Mouse (Mus musculus) midbrain, embryonic 14.5 days (tissue): Measurements from ENCODE around the gene Xrn2. TPM values are rescaled to one million over a fixed set of nuclear protein-coding genes. Genes with fewer than 3 reads are reported as not detected.
"Not testable (repeated sequence)": the region's sequence is repeated elsewhere in the genome, so short reads cannot be mapped to it uniquely, and the experiment has no call there.

Source experiments
- ATAC-seq: fragments of 200-750 bp; cut with Nextera tagmentation; 2 replicates; pipeline ENCODE4 v1.8.0; 2017; ENCODE audit warnings: moderate number of reproducible peaks, moderate library complexity; ENCODE audit not compliant: low FRiP score, low TSS enrichment
- DNase-seq: peaks from one replicate; pipeline ENCODE4 v3.0.0-alpha.2; 2015
- H3K27ac ChIP-seq: fragments of 300-500 bp; sonication (generic); replicated peaks from 2 replicates; pipeline ENCODE4 v1.5.1; 2014; ENCODE audit warnings: mild to moderate bottlenecking, low read depth, low read length, moderate library complexity
- H3K27me3 ChIP-seq: fragments of 300-500 bp; sonication (generic); 2 replicates; pipeline ENCODE4 v1.6.1; 2014; ENCODE audit warnings: low read length, control low read depth, mixed read lengths; ENCODE audit not compliant: control insufficient read depth, insufficient read depth
- H3K36me3 ChIP-seq: fragments of 300-500 bp; sonication (generic); 2 replicates; pipeline ENCODE4 v1.6.1; 2014; ENCODE audit warnings: low read length, control low read depth; ENCODE audit not compliant: control insufficient read depth, insufficient read depth
- H3K4me1 ChIP-seq: fragments of 300-500 bp; sonication (generic); 2 replicates; pipeline ENCODE4 v1.6.1; 2014; ENCODE audit warnings: mild to moderate bottlenecking, antibody characterized with exemption, low read length, control low read depth; ENCODE audit not compliant: control insufficient read depth, insufficient read depth
- H3K4me2 ChIP-seq: fragments of 300-500 bp; sonication (generic); 2 replicates; pipeline ENCODE4 v1.6.1; 2014; ENCODE audit warnings: mild to moderate bottlenecking, low read length, moderate library complexity
- H3K4me3 ChIP-seq: fragments of 300-500 bp; sonication (generic); replicated peaks from 2 replicates; pipeline ENCODE4 v1.5.1; 2014; ENCODE audit warnings: low read depth, low read length
- H3K9ac ChIP-seq: fragments of 300-500 bp; sonication (generic); replicated peaks from 2 replicates; pipeline ENCODE4 v1.6.1; 2014; ENCODE audit warnings: mild to moderate bottlenecking, low read length, moderate library complexity
- H3K9me3 ChIP-seq: fragments of 300-500 bp; sonication (generic); 2 replicates; pipeline ENCODE4 v1.6.1; 2016; ENCODE audit warnings: low read length, control low read depth, mixed read lengths; ENCODE audit not compliant: control insufficient read depth
- WGBS: fragments of 180-500 bp; shearing (Covaris S2); extraction: QIAGEN DNeasy Blood & Tissue Kit; methylation state at CpG from one replicate; pipeline ENCODE4 v1.1.7; 2014; 5-methylcytosine and 5-hydroxymethylcytosine counted together
- polyA plus RNA-seq: library from polyadenylated mRNA; unstranded; fragments of >200 nt; fragmentation: Nextera tagmentation; extraction: Ambion mirVana; gene quantifications from 2 replicates; pipeline ENCODE4 v1.2.1, GENCODE M21; 2014

Xrn2 gene
- polyA plus RNA-seq, 1 experiment from 2014 or later: 93.9 TPM

DNA sequence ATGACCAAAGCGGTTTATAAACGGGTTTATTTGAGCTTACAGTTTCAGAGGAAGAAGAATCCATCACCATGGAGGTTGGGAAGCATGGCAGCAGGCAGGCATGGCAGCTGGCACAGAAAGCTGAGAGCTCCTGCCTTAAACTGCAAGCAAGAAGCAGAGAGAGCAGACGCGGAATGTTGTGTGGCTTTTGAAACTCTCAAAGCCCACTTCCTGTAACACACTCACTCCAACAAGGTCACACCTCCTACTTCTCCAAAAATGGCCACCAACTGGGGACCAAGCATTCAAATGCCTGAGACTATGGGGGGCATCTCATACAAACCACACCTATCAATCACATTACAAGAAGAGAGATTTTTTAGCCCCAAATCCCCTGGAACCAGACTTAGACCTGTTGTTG, 2.7 kb upstream of the Xrn2 start:
- no peak overlapping the region for H3K4me2 ChIP-seq
- peaks cover 19% of the 10 kb centered on the region for H3K4me1 ChIP-seq
- H3K9ac ChIP-seq: no peak overlapping the region
- H3K27ac ChIP-seq: no peak overlapping the region
- H3K4me3 ChIP-seq: no peak overlapping the region
- H3K9me3 ChIP-seq: no peaks in the 10 kb centered on the region
- ATAC-seq (no peak), DNase-seq (no peak)
- H3K36me3 ChIP-seq: no peaks in the 10 kb centered on the region
- no peaks in the 10 kb centered on the region for H3K27me3 ChIP-seq
- WGBS: 96% methylated on average over 4 of the region's 4 CpGs

DNA sequence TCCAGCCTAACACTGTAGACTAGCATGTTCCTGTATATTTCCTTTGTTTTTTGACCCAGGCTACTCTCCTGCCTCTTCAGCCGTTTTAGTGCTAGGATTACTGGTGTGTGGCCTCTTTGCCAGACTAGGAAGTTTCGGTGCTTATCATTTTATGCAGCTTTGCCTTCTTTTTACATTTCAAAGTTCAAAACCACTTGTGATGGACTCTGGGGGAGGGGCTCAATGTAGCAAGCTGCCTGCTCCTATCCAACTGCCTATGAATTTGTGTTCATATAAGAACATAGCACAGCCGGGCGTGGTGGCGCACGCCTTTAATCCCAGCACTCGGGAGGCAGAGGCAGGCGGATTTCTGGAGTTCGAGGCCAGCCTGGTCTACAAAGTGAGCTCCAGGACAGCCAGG, 1.8 kb upstream of the Xrn2 start:
- Histone ChIP-seq H3K9me3 (no peaks in the 10 kb centered on the region), H3K27ac (no peak overlapping the region), H3K4me1 (peaks cover 19% of the 10 kb centered on the region), H3K4me3 (no peak overlapping the region), H3K9ac (no peak overlapping the region), H3K4me2 (no peak overlapping the region), H3K27me3 (no peaks in the 10 kb centered on the region), H3K36me3 (no peaks in the 10 kb centered on the region)
- ATAC-seq: no peak
- WGBS: 96% methylated on average over 9 of the region's 9 CpGs
- DNase-seq: no peak

GRCm38 (mm10) chr2:147011474-147012140, 1.2 kb upstream of the Xrn2 start:
- H3K4me3 ChIP-seq: peak overlapping the region; percentile 75
- peak overlapping the region; percentile 63 for H3K4me2 ChIP-seq
- peak overlapping the region; percentile 87; the same call in 1 of the 2 replicates for H3K9ac ChIP-seq
- no peaks in the 10 kb centered on the region for H3K9me3 ChIP-seq
- ATAC-seq (no peak), DNase-seq (no peak)
- H3K27ac ChIP-seq: peak overlapping the region; percentile 94; the same call in 1 of the 2 replicates
- H3K4me1 ChIP-seq: peaks cover 19% of the 10 kb centered on the region
- WGBS: 90% methylated on average over 3 of the region's 3 CpGs
- no peaks in the 10 kb centered on the region for H3K36me3 ChIP-seq
- no peaks in the 10 kb centered on the region for H3K27me3 ChIP-seq

DNA sequence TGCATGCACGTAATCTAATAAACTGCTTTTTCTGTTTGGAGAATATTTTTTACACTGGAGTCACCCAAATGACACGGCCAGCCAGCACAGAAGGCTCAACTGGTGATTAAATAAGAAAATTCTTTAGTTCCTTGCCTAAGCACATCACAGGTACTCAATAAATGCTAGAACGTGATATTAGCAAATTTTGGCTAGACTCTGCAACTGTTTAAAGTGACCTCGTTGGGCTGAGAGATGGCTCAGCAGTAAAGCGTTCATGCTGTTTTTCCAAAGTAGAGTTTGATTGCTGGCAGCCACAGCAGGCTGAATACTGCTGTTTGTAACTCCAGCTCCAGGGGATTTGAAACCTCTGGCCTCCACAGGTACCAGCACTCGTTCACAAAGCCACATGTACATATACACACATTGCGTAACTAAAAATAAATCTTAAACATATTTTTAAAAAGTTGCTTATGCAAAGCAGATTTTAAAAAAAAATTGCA, 614 bp upstream of the Xrn2 start:
- peak overlapping the region; percentile 94 for H3K27ac ChIP-seq
- H3K4me1 ChIP-seq: peaks cover 19% of the 10 kb centered on the region
- ATAC-seq (no peak), DNase-seq (no peak)
- H3K4me3 ChIP-seq: peak overlapping the region; percentile 75
- WGBS: 53% methylated on average over 7 of the region's 7 CpGs
- no peaks in the 10 kb centered on the region for H3K27me3 ChIP-seq
- peak overlapping the region; percentile 87 for H3K9ac ChIP-seq
- H3K4me2 ChIP-seq: peak overlapping the region; percentile 63
- no peaks in the 10 kb centered on the region for H3K36me3 ChIP-seq
- H3K9me3 ChIP-seq: no peaks in the 10 kb centered on the region

- Histone ChIP-seq H3K27me3 (no peaks in the 10 kb centered on the region), H3K4me3 (peak overlapping the region; percentile 75), H3K4me1 (peaks cover 19% of the 10 kb centered on the region), H3K36me3 (no peaks in the 10 kb centered on the region), H3K9me3 (no peaks in the 10 kb centered on the region), H3K4me2 (peak overlapping the region; percentile 63), H3K9ac (peak overlapping the region; percentile 87), H3K27ac (peak overlapping the region; percentile 94)
- ATAC-seq (peak; percentile 91), DNase-seq (peak; percentile 89)
- under 1% methylated on average over 59 of the region's 59 CpGs for WGBS
Observed at GRCm38 (mm10) chr2:147013194-147013969, 586 bp downstream of the Xrn2 start.

- H3K4me2 ChIP-seq: peak overlapping the region; percentile 63
- H3K9me3 ChIP-seq: no peaks in the 10 kb centered on the region
- H3K9ac ChIP-seq: peak overlapping the region; percentile 87
- no peaks in the 10 kb centered on the region for H3K36me3 ChIP-seq
- DNase-seq (peak; percentile 18), ATAC-seq (no peak)
- H3K27me3 ChIP-seq: no peaks in the 10 kb centered on the region
- H3K4me3 ChIP-seq: peak overlapping the region; percentile 75
- WGBS: 32% methylated on average over 15 of the region's 15 CpGs
- H3K27ac ChIP-seq: no peak overlapping the region
- H3K4me1 ChIP-seq: peaks cover 19% of the 10 kb centered on the region
Observed at GRCm38 (mm10) chr2:147014101-147014886, 1.5 kb downstream of the Xrn2 start.

DNA sequence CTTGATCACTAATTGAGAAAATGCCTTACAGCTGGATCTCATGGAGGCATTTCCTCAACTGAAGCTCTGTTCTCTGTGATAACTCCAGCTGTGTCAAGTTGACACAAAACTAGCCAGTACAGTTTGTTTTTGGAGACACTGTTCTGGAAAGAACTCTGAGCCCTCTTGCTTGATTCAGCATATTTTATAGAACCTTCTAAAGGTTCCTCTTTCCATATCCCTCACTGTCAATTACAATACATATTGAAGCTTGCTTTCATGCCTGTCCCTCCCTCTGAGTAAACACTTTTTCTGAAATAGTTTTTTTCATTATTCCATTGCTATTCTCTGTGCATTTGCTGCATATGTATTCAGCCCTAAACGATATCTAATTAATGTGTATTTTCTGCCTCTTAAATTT, 9.2 kb downstream of the Xrn2 start:
- not testable (repeated sequence) for H3K9me3 ChIP-seq, H3K4me3 ChIP-seq, DNase-seq, H3K36me3 ChIP-seq, H3K27ac ChIP-seq, H3K27me3 ChIP-seq, ATAC-seq, H3K4me2 ChIP-seq, H3K9ac ChIP-seq, H3K4me1 ChIP-seq
- WGBS: 98% methylated on average over 1 of the region's 1 CpGs

DNA sequence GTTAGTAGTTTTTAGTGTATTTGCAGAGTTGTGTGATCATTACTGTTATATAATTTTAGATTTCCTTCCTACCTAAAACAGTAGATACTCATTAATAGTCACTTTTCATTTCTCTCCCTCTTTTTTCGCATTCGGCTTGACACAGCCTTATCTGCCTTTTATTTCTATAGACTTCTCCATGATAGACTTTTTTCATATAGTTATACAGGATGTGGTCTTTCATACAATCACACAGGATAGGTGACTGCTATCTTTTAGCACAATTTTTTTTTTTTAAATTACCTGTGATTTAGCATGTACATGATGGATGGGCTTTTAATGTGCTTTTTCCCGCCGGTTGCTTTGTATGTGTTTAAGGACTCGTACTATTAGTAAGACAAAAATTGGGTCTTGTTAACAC, 10.3 kb downstream of the Xrn2 start:
- Histone ChIP-seq H3K4me3 (no peak overlapping the region), H3K36me3 (peaks cover 16% of the 10 kb centered on the region), H3K9ac (no peak overlapping the region), H3K27ac (no peak overlapping the region), H3K4me1 (no peaks in the 10 kb centered on the region), H3K9me3 (no peaks in the 10 kb centered on the region), H3K4me2 (no peak overlapping the region), H3K27me3 (no peaks in the 10 kb centered on the region)
- no peak for DNase-seq
- ATAC-seq: no peak
- WGBS: 98% methylated on average over 5 of the region's 5 CpGs
